Mouse (Mus musculus): ENCODE data around the gene Mrtfa. TPM values are rescaled to one million over a fixed set of nuclear protein-coding genes. Genes with fewer than 3 reads are reported as not detected.

Gene Mrtfa
- total and polyA plus RNA-seq, 3 experiments = 2.3 to 18.3 (median 17.2) TPM

DNA sequence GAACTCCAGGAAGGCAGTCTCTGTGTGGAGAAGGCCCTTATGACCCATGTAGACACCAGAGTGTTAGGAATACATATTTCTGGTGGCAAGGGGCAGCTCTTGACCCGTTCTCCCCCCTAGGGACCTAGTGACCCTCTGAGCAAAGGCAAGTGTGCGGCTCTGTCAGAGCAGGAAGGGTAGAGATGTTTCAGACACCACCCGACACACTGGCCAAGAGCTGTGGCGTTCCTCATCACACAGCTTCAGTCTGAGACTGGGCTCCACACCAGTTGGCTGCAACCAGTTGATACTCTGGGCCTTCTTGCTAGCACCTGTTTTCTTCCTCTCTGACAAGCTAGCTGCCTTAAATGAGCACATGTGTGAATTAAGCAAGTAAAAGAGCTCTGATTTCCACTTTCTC, 158.9 kb downstream of the Mrtfa start:
- Histone ChIP-seq H3K36me3 (replicated peaks) (peaks cover 5% of the 10 kb centered on the region), H3K4me3 (ENCODE audit: low read depth, low read length) (no peak overlapping the region), H3K9me3 (replicated peaks) (no peaks in the 10 kb centered on the region), H3K4me1 (ENCODE audit: insufficient read depth, low read depth, low read length) (peaks cover 10% of the 10 kb centered on the region), H3K27me3 (ENCODE audit: insufficient read depth, low read length) (peaks cover 2% of the 10 kb centered on the region; the same call in 1 of the 2 replicates)
- TF ChIP-seq TAL1 (conservative IDR thresholded peaks at IDR 0.05; ENCODE audit: low read depth, low read length) (no peak), CTCF (IDR thresholded peaks at IDR 0.05; ENCODE audit: low read depth, low read length) (no peak), POLR2AphosphoS5 (IDR thresholded peaks at IDR 0.05; ENCODE audit: insufficient replicate concordance, low read depth, low read length) (no peak), GATA2 (IDR thresholded peaks at IDR 0.05; ENCODE audit: borderline replicate concordance, low read depth, low read length) (no peak), GATA1 (IDR thresholded peaks at IDR 0.05; ENCODE audit: borderline replicate concordance, low read length) (no peak)
- ATAC-seq (ENCODE audit: extremely low read depth, insufficient number of reproducible peaks, low FRiP score, poor library complexity, severe bottlenecking) = no peak
- no peak for DNase-seq (ENCODE audit: low spot score)

DNA sequence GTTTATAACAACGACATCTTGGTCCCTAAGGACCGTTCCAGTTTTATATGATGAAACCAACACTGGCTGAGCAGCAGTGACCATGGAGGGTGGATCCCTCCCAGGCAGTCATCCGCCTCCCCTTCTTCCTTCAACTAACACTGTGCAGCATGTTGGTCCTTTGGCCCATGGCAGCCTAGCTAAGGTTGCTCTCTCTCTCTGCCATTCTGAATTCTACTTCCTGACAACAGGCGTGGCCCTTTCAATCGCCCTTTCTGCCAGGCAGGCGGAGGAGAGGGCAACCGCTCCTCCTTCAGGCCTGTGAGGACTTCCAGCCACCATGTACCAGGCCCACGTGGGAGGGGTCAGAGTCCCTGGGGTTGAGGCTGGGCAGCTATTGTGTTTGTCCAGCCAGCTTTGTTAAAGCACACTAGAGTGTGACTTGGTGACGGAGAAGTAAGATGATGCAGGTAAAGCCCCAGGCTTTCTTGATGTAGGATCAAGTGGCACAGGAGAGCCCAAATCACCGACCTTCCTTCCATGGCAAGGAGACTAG, 159.6 kb downstream of the Mrtfa start:
- Histone ChIP-seq H3K36me3 (replicated peaks) (peaks cover 8% of the 10 kb centered on the region), H3K27me3 (ENCODE audit: insufficient read depth, low read length) (peaks cover 2% of the 10 kb centered on the region; the same call in 1 of the 2 replicates), H3K4me3 (ENCODE audit: low read depth, low read length) (no peak overlapping the region), H3K9me3 (replicated peaks) (no peaks in the 10 kb centered on the region), H3K4me1 (ENCODE audit: insufficient read depth, low read depth, low read length) (peaks cover 10% of the 10 kb centered on the region)
- DNase-seq (ENCODE audit: low spot score) (no peak), ATAC-seq (ENCODE audit: extremely low read depth, insufficient number of reproducible peaks, low FRiP score, poor library complexity, severe bottlenecking) (no peak)
- no peak for TF ChIP-seq POLR2AphosphoS5 (IDR thresholded peaks at IDR 0.05; ENCODE audit: insufficient replicate concordance, low read depth, low read length)
- TF ChIP-seq TAL1 (conservative IDR thresholded peaks at IDR 0.05; ENCODE audit: low read depth, low read length) = no peak
- TF ChIP-seq CTCF (IDR thresholded peaks at IDR 0.05; ENCODE audit: low read depth, low read length) = no peak
- no peak for TF ChIP-seq GATA1 (IDR thresholded peaks at IDR 0.05; ENCODE audit: borderline replicate concordance, low read length)
- no peak for TF ChIP-seq GATA2 (IDR thresholded peaks at IDR 0.05; ENCODE audit: borderline replicate concordance, low read depth, low read length)

DNA sequence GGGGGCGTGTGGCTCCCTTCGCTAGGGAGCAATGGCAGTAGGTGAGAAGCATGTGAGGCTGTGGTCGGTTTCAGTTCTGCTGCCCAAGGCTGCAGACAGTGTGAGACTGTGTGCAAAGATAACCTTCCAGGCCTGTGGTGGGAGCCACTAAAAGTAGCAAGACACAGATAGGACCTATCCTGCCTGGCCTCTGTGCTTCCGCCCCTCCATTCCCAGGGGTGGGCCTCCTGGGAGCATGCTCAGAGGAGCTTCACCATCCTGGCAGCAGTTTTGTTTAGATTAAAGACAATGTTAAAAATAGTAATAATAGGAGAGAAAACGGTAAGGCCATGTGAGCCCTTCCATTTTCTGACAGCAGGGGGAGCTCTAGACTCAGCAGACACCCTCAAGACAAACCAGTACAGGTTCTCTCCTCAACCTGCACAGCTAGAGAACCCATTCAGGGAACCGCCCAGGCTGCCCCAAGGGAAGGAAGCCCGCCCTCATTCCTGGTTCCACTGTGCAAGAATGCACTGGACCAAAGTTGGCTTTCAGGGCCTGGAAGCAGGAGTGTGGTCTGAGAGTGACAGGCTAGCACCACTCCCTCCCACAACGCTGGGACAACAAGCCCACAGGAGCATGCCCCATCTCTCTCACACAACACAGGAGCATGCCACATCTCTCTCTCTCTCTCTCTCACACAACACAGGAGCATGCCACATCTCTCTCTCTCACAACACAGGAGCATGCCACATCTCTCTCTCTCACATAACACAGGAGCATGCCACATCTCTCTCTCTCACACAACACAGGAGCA, 163.0 kb downstream of the Mrtfa start:
- no peak for TF ChIP-seq POLR2AphosphoS5 (IDR thresholded peaks at IDR 0.05; ENCODE audit: insufficient replicate concordance, low read depth, low read length)
- TF ChIP-seq CTCF (IDR thresholded peaks at IDR 0.05; ENCODE audit: low read depth, low read length) = peak; percentile 63
- H3K4me3 ChIP-seq (ENCODE audit: low read depth, low read length) = no peak overlapping the region
- peak; percentile 63 for DNase-seq (ENCODE audit: low spot score)
- ATAC-seq (ENCODE audit: extremely low read depth, insufficient number of reproducible peaks, low FRiP score, poor library complexity, severe bottlenecking) = peak; percentile 22; the same call in 1 of the 2 replicates
- H3K4me1 ChIP-seq (ENCODE audit: insufficient read depth, low read depth, low read length) = peaks cover 10% of the 10 kb centered on the region
- H3K36me3 ChIP-seq (replicated peaks) = peaks cover 10% of the 10 kb centered on the region
- no peaks in the 10 kb centered on the region for H3K27me3 ChIP-seq (ENCODE audit: insufficient read depth, low read length)
- no peaks in the 10 kb centered on the region for H3K9me3 ChIP-seq (replicated peaks)

DNA sequence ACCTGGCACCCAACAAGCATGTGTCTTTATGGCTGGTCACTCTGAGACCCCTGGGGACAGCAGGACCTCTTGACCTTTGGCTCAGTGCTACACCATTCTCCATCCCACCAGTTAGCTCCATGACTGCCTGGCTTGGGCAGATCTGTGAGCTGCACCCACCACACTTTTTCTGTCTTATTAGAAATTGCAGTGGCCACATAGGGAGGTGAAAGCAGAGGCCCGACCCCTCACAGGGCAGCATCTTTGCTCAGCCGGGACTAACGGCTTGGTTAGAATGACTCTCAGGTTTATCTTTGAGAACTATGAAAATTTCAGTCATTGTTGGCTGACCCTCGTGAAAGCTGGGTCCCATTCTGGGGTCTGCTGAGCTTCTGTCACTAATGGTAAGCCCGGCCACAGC, 163.7 kb downstream of the Mrtfa start:
- DNase-seq (ENCODE audit: low spot score) (no peak), ATAC-seq (ENCODE audit: extremely low read depth, insufficient number of reproducible peaks, low FRiP score, poor library complexity, severe bottlenecking) (no peak)
- no peak overlapping the region for H3K4me3 ChIP-seq (ENCODE audit: low read depth, low read length)
- H3K27me3 ChIP-seq (ENCODE audit: insufficient read depth, low read length) = no peaks in the 10 kb centered on the region
- TF ChIP-seq POLR2AphosphoS5 (IDR thresholded peaks at IDR 0.05; ENCODE audit: insufficient replicate concordance, low read depth, low read length) (no peak), GATA1 (IDR thresholded peaks at IDR 0.05; ENCODE audit: borderline replicate concordance, low read length) (no peak), TAL1 (conservative IDR thresholded peaks at IDR 0.05; ENCODE audit: low read depth, low read length) (no peak), GATA2 (IDR thresholded peaks at IDR 0.05; ENCODE audit: borderline replicate concordance, low read depth, low read length) (no peak), CTCF (IDR thresholded peaks at IDR 0.05; ENCODE audit: low read depth, low read length) (no peak)
- H3K9me3 ChIP-seq (replicated peaks) = no peaks in the 10 kb centered on the region
- H3K36me3 ChIP-seq (replicated peaks) = peaks cover 16% of the 10 kb centered on the region
- H3K4me1 ChIP-seq (ENCODE audit: insufficient read depth, low read depth, low read length) = peaks cover 14% of the 10 kb centered on the region

DNA sequence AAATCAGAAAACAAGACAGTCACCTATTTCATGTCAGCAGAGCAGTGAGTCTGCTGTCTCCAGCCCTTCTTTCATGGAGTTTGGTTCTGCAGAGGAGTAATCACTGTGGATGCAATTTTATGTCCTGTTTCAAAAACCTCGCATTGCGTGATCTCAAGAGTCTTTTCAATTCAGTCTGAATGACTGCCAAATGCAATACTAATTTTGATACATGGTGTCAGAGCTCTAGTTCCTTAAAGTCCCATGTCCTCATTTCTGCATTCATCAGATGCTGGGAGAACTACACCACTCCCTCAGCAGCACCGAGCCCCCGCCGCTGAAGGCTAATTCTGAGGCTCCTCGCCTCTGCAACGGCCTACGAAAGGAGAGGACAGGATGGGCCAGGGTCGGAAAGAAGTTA, 166.7 kb downstream of the Mrtfa start:
- DNase-seq (ENCODE audit: low spot score) (no peak), ATAC-seq (ENCODE audit: extremely low read depth, insufficient number of reproducible peaks, low FRiP score, poor library complexity, severe bottlenecking) (no peak)
- Histone ChIP-seq H3K9me3 (replicated peaks) (no peaks in the 10 kb centered on the region), H3K36me3 (replicated peaks) (peaks cover 44% of the 10 kb centered on the region), H3K4me1 (ENCODE audit: insufficient read depth, low read depth, low read length) (peaks cover 25% of the 10 kb centered on the region), H3K27me3 (ENCODE audit: insufficient read depth, low read length) (no peaks in the 10 kb centered on the region), H3K4me3 (ENCODE audit: low read depth, low read length) (no peak overlapping the region)
- TF ChIP-seq GATA2 (IDR thresholded peaks at IDR 0.05; ENCODE audit: borderline replicate concordance, low read depth, low read length) = no peak
- TF ChIP-seq CTCF (IDR thresholded peaks at IDR 0.05; ENCODE audit: low read depth, low read length) = no peak
- TF ChIP-seq TAL1 (conservative IDR thresholded peaks at IDR 0.05; ENCODE audit: low read depth, low read length) = no peak
- no peak for TF ChIP-seq POLR2AphosphoS5 (IDR thresholded peaks at IDR 0.05; ENCODE audit: insufficient replicate concordance, low read depth, low read length)
- no peak for TF ChIP-seq GATA1 (IDR thresholded peaks at IDR 0.05; ENCODE audit: borderline replicate concordance, low read length)

DNA sequence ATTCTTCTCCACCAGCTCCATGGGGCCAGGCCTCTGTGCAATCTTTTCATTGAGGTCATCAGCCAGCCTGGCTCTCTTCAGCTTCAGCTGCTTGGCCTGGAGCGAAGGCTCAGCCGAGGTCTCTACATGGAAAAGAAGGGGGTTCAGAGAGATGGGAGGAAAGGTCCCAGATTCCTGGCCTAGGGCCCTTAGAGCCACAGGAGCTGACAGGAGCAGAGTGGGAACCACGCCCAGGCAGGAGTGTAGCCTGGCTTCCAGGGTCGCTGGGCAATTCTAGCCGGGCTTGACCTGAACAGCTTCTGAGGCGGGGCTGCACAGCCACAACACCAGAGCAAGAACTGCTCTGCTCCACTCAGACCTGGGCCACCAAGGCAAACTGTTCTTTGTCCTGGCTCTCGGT, 168.1 kb downstream of the Mrtfa start:
- TF ChIP-seq CTCF (IDR thresholded peaks at IDR 0.05; ENCODE audit: low read depth, low read length) = no peak
- TF ChIP-seq GATA1 (IDR thresholded peaks at IDR 0.05; ENCODE audit: borderline replicate concordance, low read length) = no peak
- no peak for TF ChIP-seq TAL1 (conservative IDR thresholded peaks at IDR 0.05; ENCODE audit: low read depth, low read length)
- TF ChIP-seq GATA2 (IDR thresholded peaks at IDR 0.05; ENCODE audit: borderline replicate concordance, low read depth, low read length) = no peak
- TF ChIP-seq POLR2AphosphoS5 (IDR thresholded peaks at IDR 0.05; ENCODE audit: insufficient replicate concordance, low read depth, low read length) = no peak
- DNase-seq (ENCODE audit: low spot score) = no peak
- peaks cover 58% of the 10 kb centered on the region for H3K36me3 ChIP-seq (replicated peaks)
- ATAC-seq (ENCODE audit: extremely low read depth, insufficient number of reproducible peaks, low FRiP score, poor library complexity, severe bottlenecking) = no peak
- no peaks in the 10 kb centered on the region for H3K9me3 ChIP-seq (replicated peaks)
- no peaks in the 10 kb centered on the region for H3K27me3 ChIP-seq (ENCODE audit: insufficient read depth, low read length)
- H3K4me1 ChIP-seq (ENCODE audit: insufficient read depth, low read depth, low read length) = peaks cover 19% of the 10 kb centered on the region
- no peak overlapping the region for H3K4me3 ChIP-seq (ENCODE audit: low read depth, low read length)

Data from G1E (cell line).